Mouse (Mus musculus) megakaryocyte, embryonic 14.5 days (primary cell): ENCODE results near the gene Anks1b.

Experiments
- FLI1 ChIP-seq: IDR thresholded peaks from 2 replicates; pipeline ENCODE4 v1.6.1; 2012; ENCODE audit warnings: low read length, inconsistent platforms, mixed read lengths
- GATA1 ChIP-seq: IDR thresholded peaks from 3 replicates; pipeline ENCODE4 v1.6.1; 2012; ENCODE audit warnings: mixed read lengths, low read length, inconsistent platforms, borderline replicate concordance

DNA sequence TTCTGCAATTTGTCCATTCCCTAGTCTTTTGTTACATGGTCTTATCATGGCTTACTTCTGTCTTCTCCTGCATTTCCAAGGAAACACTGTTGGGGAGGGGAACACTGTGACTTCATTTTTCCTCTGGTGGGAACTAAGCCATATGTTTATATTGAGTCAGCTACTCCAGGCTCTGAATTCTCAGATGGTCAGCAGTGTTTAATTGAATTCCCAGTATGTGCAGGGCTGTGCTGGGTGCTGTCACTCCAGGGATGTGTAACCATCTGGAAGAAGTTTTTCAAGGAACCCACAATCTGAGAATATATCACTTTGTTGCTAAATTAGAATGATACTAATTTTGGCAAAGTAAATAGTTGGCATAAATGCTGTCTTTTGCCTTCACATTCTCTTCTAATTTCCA, 39.9 kb downstream of the Anks1b start:
- TF ChIP-seq GATA1 (no peak), FLI1 (no peak)
